Mouse (Mus musculus): Measurements from ENCODE around the gene Zfp280c.

The Zfp280c gene

DNA sequence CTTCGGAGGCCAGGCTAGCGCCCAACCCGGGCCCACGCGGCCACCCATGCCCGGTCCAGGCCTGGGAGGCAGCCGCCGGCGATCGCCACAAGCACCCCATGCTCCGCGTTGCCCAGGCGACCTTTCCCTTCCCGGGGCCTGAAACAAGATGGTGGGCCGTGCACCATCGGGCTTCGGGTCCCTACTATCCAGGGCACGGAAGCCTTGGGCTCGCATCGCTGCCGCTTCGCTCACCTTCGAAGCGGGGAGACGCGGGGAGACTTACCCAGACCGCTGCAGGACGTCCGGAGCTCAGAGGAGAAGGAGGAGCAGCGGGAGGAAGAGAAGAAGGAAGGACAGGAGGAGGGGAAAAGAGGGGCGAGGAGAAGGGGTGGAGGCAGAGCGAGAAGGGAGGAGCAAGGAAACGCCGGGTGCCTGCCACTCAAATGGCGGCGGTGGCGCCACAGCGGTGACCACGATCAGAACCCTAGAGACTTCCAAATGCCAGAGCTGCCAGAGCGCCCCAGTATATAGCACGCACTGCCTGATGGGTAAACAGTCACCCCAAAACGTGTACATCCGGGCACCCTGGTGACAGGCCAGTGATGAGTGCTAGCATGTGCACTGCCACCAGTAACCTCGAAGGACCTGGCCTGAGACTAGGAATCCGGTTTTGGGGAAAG is at the start of gene Zfp280c:
Gene Zfp280c (minus strand): TSS at position 406 of the 662 bp plus-strand sequence.
- 3% methylated on average over 44 of the region's 45 CpGs for WGBS

DNA sequence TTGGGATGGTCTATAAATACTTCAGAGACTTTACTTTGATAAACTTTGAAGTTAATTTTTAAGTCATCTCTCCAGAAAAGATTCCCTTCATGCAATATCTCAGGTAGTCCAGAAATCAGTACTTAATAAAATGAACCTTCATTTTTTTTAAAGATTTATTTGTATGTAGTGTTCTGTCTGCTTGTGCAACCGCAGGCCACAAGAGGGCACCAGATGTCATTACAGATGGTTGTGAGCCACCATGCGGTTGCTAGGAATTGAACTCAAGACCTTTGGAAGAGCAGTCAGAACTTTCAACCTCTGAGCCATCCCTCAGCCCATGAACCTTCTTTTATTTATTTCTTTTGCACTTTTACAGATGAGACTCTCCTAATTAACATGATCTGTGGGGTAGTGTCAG is 42.7 kb upstream of the Zfp280c start:
- WGBS: 63% methylated on average over 2 of the region's 2 CpGs

DNA sequence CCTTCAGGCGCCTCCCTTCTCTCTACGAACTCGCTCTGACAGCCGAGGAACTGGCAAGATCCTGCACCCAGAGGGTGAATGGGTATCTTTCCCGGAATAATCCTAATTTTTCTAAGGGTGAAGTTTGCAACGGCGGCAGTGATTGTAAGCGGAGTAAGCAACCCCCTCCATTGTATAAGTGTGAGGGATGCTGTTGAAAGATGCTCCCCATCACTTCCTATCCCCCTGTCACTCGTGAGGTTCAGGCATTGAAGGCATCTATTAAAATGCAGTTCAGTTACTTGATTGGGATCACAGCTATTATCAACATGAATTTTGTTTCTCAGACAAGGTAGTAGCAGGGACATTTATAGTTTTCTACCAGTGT is 29.7 kb upstream of the Zfp280c start:
- 4% methylated on average over 9 of the region's 9 CpGs for WGBS

DNA sequence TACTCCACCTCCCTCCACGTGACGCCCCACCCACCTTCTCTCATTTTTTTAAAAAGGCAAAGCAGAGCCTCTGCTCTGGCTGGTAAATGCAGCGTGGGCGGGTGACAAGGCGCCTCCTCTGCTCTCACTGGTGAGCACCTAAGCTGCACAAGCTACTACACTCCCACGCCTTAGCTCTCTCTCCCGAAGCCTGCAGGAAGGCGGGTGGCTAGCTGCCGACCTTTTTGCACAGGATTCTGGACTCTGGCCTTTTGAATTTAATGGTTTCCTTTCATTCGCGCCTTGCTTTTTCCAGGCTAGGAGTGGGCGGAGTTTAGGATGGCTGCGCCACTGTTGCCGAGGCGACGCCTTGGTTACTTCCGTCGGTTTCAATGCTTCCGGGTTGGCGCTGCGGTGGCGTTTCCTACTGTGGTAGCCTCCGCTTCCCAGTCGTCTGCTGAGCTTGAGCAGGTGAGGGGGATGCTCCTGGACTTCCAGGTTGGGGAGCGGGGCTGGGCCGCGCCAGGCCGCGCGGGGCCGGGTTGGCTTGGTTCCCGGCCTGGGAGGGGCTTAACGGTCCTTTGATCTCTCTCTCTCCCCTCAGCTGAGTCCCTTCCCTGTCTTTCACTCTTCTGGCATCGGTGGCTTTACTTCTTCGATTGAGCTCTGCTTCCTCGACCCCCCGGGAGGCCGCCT is 29.2 kb upstream of the Zfp280c start, which contains the start of gene Slc25a14:
Gene Slc25a14 (plus strand): TSS at position 35 of the 675 bp plus-strand sequence.
- WGBS: 2% methylated on average over 38 of the region's 38 CpGs

DNA sequence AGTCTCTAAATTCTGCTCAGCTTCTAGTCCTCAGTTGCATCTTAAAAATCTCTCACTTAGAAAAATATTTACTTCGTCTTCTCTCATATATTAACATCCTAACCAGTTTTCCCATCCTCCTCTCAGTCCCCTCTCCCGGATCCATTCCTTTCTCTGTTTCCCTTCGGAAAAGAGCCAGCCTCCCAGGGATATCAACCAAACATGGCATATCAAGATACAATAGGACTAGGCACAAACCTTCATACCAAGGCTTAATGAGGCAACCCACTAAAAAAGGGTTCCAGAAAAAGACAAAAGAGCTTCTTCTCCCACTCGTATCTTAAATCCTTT is 28.7 kb upstream of the Zfp280c start:
- 7% methylated on average over 4 of the region's 4 CpGs for WGBS

DNA sequence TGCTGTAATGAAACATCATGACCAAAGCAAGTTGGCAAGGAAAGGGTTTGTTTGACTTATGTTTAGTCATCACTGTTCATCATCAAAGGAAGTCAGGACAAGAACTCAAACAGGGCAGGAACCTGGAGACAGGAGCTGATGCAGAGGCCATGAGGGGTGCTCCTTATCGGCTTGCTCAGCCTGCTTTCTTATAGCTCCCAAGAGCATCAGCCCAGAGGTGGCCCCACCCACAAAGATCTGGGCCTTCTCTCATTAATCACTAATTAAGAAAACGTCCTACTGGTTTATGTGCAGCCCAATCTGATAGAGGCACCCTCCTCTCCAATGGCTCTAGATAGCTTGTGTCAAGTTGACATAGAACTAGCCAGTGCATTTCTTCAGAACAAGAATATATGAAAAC is 10.6 kb upstream of the Zfp280c start:
- WGBS: 56% methylated on average over 2 of the region's 2 CpGs

DNA sequence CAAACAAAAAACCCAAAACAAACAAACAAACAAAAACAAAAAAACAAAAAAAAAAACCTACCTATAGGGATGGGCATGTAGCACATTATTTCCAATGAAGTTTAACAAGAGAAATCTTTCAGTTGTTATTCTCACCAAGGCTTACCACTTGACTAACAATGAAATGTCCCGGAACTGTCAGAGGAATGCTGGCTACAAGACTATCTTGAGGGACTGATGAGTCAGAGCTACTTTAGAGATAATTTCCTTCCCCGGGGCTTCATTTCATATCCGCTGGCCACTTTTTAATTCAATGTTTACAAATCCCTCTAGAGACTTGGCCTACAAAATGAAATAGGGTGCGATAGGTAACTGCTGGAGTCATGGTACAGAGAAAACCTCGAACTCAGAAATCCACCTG is 2.6 kb upstream of the Zfp280c start:
- WGBS: 89% methylated on average over 5 of the region's 5 CpGs

DNA sequence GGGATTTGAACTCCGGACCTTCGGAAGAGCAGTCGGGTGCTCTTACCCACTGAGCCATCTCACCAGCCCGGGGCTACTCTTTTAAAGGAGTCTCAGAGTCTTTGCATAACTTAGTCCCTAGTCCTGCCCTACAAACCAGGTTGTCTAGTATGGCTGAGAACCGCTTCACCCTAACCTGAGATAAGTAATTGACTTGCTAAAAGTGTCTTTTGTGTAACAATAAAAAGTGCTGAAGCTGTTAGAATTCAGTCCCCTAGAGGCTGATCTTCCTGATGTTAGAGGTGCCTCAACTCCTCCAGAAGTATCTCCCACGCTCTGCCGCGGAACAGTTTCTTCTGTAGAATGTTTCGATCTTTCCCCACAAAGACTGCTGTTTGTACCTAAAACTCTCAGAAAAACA is 1.7 kb upstream of the Zfp280c start:
- 84% methylated on average over 9 of the region's 9 CpGs for WGBS

DNA sequence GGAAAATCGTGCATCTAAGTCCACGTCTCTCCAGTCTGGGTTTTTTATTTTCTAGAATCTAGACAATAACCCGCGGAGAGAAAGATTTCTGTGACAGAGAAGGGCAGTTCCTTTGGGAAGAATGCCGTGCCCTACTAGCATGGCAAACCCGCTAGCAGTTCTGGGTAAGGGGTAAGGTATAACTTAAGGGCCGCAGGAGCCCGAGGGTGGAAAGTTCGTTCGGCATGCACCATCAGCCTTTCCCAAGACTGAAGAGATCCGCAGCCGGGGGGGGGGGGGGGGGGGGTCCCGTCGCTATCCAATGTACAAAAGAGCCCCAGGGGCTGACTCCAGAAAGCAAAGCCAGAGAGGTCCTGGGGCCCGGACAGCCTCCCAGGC is 594 bp downstream of the Zfp280c start:
- WGBS: 9% methylated on average over 12 of the region's 15 CpGs

DNA sequence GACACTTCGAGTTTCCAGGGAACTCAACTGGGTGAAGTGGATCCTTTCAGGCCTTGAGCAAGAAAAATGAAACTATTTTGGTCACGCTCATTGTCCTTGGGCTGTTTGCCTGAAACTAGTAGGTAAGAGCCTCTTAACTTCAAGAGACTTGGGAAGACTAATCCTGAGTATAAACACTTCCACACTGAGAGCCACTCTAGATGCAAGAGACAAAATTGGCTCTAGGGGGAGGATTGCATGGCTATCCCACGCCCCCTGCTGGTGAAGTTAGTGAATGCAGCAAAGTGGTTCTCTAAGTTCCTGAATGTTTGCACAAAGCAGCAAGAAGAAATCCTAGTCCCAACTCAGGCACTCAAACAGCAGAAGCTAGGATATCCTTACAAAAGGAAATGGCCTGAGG is 62.1 kb downstream of the Zfp280c start:
- 21% methylated on average over 3 of the region's 3 CpGs for WGBS

DNA sequence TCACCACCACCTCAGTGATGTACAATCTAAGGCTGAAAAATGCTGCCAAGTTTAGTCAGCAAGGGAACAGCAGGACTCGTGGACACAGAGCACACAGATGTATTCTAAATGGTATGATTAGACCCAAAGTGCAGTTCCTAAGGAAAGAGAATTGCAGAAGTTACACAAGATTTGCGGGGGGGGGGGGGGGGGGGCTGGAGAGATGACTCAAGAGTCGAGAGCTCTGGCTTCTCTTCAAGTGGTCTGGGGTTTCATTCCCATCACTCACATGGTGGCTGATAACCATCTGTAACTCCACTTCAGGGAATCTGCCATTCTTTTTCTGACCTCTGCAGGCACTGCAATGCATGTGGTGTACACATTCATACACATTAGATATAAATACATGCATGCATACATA is 67.9 kb downstream of the Zfp280c start:
- WGBS: 43% methylated on average over 3 of the region's 3 CpGs

DNA sequence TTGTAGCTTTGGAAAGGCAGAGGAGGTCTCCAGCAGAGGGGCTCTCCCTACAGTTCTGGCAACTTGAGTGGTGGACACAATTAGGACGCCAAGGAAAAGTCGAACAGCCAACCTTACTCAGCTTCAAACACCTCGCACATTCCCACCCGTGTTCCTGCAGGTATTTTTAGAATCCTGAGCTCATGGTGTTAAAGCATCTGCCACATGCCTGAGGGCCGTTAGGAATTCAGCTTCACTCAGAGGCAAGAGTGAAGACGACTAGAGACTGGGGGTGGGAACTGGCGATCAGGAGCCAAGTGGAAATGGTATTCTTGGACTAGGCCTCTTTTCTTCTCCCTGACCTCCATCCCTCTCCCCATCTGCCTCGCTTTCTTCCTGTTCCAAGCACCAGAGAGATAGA is 68.4 kb downstream of the Zfp280c start:
- 34% methylated on average over 8 of the region's 8 CpGs for WGBS

DNA sequence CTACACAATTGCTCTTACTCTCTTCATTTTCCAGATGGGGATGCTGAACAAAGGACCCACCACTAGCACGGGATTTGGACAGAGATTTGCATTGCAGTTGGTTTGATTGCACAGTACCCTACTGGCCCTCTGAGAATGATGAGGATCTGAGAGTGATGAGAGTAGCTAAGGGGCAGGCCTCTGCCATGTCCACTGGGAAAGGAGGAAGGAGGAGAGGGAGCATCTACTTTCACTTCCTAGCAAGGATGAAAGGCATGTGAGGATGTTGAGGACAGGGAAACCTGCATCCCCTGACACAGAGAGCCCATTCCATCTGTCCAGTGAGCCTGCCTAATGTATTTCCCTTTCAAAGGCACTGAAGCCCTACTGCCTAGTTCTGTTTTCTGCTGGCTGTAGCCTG is 69.0 kb downstream of the Zfp280c start:
- 27% methylated on average over 1 of the region's 1 CpGs for WGBS

DNA sequence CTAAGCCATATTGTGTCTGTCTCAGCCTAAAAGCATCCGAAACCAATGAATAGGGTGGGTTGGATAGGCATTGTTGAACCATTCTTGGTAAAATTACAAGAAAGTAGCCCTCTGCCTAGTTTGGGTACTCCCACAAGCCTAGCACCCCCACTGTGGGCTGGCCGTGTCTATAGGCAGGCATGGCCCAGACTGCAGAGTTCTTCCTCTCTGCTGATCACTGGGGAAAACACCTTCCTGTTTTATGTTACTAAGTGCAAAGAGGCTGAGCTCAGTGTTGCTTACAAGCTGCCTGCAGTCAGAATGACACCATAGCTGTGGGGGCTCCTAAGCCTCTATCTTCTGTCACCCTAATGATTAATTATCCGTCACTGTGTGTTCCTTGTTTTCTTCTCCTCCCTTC is 70.8 kb downstream of the Zfp280c start:
- 33% methylated on average over 3 of the region's 3 CpGs for WGBS

DNA sequence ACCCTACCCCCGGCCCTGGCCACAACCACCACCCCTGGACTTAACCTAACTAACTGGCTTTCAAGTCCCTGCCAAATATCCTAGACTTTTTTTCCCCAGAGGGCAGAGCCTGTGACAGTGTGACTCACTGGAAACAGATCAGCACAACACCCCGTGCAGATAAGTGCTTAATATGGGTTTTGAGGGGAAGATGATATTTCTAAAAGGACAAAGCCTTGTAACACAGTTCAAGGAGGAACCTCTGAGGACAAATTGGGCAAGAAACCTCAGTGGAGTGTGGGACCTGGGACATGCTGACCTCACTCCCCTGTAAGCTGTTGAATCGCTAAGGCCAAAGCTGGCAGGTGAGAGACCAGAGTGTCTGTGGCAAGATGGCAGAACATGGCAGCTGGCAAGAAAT is 72.7 kb downstream of the Zfp280c start:
- 43% methylated on average over 3 of the region's 3 CpGs for WGBS

DNA sequence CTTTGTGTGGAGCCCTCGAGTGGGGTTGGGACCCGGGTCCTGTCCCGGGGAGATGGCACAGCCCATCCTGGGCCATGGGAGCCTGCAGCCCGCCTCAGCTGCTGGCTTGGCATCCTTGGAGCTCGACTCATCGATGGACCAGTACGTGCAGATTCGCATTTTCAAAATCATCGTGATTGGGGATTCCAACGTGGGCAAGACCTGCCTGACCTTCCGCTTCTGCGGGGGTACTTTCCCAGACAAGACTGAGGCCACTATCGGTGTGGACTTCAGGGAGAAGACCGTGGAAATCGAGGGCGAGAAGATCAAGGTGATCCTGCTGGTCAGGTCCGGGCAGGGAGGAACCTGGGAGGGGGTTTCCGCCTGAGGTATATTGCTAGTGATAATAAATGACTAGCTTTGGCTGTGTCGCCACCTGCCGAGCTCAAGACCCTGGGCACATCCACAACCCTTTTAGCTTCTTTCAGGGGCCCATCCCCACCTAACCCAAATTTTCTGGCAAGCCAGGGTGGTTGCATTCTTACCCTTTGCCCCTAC is 74.7 kb downstream of the Zfp280c start:
- WGBS: 3% methylated on average over 20 of the region's 20 CpGs

DNA sequence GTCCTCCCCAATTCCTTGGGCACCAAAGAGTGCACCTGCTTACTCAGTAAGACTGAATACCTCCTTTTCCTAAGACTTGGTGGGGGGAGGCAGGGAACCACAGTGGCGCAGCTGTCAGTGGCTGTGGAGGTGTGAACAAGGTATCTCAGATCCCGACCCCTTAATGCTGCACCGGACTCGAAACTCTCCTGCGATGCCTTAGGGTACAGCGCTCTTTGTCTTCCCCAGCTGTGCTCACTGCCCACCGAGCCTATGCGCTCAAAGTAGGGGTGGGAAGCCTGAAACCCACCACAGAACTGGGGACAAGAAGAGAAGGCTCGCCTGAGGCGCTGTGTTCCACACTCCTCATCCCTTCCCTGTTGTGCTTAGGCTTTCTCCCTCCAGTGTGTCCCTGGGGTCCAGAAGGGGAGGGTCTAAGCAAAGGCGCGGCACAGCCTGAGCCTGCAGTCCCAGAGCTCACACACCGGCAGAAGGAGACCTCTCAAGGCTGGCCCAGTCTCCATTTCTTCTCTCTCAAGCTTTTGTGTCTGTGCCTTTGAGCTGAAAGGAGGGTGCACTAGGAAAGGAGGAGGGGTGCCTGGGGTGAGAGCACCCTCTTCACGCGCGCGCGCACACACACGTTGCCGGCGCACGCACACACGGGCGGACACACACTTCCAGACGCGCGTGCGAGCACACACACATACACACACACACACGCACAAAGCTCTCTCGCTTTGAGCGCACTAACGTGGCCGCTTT is 75.3 kb downstream of the Zfp280c start, which contains the start of gene Rab33a:
Gene Rab33a (plus strand): TSS at position 478 of the 741 bp plus-strand sequence.
- WGBS: 2% methylated on average over 33 of the region's 33 CpGs

DNA sequence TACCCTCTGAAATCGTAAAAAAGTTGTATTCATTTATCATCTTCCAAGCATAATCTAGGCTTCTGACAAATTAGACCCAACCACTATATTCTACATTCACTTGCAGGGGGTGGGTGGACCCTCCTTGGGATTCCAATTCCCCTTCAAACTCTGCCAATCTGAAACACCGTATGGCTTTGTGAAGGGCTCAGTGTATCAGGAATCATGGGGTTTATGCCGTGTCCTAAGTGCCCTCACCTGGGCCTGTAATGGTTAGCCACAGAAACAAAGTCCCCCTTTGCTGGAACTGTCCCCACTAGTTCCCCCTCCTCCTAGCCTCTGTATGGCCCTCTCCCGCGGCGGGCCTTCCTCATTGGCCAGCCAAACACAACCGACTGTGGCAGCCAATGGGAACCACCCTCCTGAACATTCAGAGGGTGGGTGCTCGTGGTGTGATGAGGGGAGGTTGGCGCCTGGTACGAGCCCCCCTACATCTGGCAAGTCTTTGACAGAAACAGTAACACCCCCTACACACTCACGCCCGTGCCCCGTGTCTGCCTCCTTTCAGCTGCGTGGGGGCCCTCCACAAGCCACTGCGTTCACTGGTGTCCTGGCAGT is 76.0 kb downstream of the Zfp280c start:
- WGBS: 5% methylated on average over 15 of the region's 15 CpGs

DNA sequence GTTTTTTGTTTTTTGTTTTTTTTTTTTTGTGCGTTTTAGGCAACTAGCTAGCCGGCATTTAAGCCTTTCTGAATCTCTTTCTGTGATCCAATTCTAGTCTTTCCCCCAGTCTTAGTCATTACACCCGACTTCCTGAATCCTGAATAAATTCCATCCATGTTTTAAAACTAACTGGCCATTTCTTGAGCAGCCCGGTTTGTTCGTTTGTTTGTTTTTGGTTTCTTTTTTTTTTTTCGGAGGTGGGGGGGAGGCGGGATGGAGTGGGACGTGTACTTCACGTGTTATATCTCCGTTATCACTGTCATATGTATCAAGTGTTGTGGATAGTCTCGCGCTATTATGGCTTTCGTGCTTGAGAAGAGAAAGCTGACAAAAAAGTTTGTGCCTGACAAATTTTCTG is 80.5 kb downstream of the Zfp280c start:
- WGBS: 0% methylated on average over 13 of the region's 13 CpGs

DNA sequence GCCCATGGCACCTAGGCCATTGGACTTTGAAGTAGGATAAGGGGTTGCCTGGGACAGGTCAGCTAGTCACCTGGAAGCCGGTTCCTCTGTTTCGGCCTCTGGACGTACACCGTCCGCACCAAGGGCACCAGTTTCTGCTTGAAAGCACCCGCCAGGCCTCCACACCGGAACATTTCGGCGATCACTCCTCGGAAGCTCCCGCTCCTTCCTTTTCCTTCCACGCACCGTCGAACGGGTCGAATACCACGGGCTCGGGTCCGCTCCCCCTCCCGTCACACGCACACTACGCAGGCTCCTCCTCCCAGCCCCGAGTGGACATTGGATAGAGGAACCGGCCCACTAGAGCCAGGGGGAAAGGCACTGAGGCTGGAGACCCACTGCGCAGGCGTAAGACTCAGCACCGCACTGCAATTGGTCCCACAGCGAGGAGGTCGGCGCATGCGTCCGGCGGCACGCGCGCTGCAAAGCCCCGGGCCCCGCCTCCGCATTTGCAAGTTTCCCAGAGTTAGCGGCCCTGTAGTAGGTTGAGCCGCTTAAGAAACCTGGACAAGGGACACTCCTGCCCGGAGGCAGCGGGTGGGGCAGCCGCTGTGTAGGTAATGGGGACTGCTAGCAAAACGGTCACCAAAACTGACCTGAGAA is 81.0 kb downstream of the Zfp280c start, which contains the start of gene Aifm1:
Gene Aifm1 (minus strand): TSS at position 398 of the 642 bp plus-strand sequence.
- WGBS: 1% methylated on average over 45 of the region's 45 CpGs

DNA sequence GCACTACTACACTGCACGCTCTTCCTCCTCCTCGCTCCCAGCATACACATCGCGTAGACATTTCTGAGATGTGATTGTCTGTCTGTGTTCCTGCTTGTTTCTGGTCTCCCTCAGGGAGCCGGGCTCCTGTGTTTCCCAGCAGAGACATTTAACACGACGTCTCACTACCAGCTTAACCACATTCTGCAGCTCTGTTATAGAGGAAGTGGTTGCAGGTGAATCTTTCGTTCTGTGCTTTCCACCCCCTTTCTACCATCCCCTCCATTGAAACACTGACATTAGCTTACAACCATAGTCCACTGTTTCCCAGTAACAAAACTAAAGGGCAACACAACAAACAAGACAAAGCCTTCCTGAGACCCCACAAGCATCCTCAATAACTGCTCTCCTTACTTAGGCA is 100.5 kb downstream of the Zfp280c start:
- 90% methylated on average over 8 of the region's 8 CpGs for WGBS

Measured in cerebral cortex, adult 2 months (tissue).